Mouse (Mus musculus) intestine, embryonic 15.5 days (tissue): ENCODE results near the gene Prmt3. TPM values are rescaled to one million over a fixed set of nuclear protein-coding genes. Genes with fewer than 3 reads are reported as not detected.

Experiments
- ATAC-seq: fragments of 200-750 bp; cut with Nextera tagmentation; 2 replicates; pipeline ENCODE4 v1.8.0; 2017; ENCODE audit warnings: moderate TSS enrichment, moderate library complexity
- H3K27ac ChIP-seq: fragments of 300-500 bp; sonication (generic); 2 replicates; pipeline ENCODE4 v1.5.1; 2015; ENCODE audit warnings: mild to moderate bottlenecking, inconsistent platforms
- H3K27me3 ChIP-seq: fragments of 300-500 bp; sonication (generic); replicated peaks from 2 replicates; pipeline ENCODE4 v1.6.1; 2015; ENCODE audit warnings: inconsistent platforms
- H3K36me3 ChIP-seq: fragments of 300-500 bp; sonication (generic); 2 replicates; pipeline ENCODE4 v1.6.1; 2015; ENCODE audit warnings: inconsistent platforms
- H3K4me1 ChIP-seq: fragments of 300-500 bp; sonication (generic); replicated peaks from 2 replicates; pipeline ENCODE4 v1.6.1; 2015; ENCODE audit warnings: inconsistent platforms
- H3K4me2 ChIP-seq: fragments of 300-500 bp; sonication (generic); replicated peaks from 2 replicates; pipeline ENCODE4 v1.6.1; 2015; ENCODE audit warnings: mild to moderate bottlenecking, inconsistent platforms
- H3K4me3 ChIP-seq: fragments of 300-500 bp; sonication (generic); replicated peaks from 2 replicates; pipeline ENCODE4 v1.5.1; 2015; ENCODE audit warnings: inconsistent platforms
- H3K9ac ChIP-seq: fragments of 300-500 bp; sonication (generic); 2 replicates; pipeline ENCODE4 v1.6.1; 2015; ENCODE audit warnings: inconsistent platforms
- H3K9me3 ChIP-seq: fragments of 300-500 bp; sonication (generic); 2 replicates; pipeline ENCODE4 v1.6.1; 2016; ENCODE audit warnings: inconsistent platforms
- WGBS: fragments of 180-500 bp; shearing (Covaris S2); methylation state at CpG from one replicate; pipeline ENCODE4 v1.1.7; 2015; 5-methylcytosine and 5-hydroxymethylcytosine counted together
- polyA plus RNA-seq: library from polyadenylated mRNA; unstranded; fragments of >200 nt; fragmentation: Nextera tagmentation; extraction: Ambion mirVana; gene quantifications from 2 replicates; pipeline ENCODE4 v1.2.1, GENCODE M21; 2015

The Prmt3 gene
- polyA plus RNA-seq, 1 experiment from 2014 or later, result 52.5 TPM

- H3K27ac ChIP-seq, result no peak overlapping the region
These were observed 26.6 kb downstream of the Prmt3 start for GRCm38 (mm10) chr7:49804638-49805165.

GRCm38 (mm10) chr7:49805618-49806017 lies 27.5 kb downstream of the Prmt3 start:
- Histone ChIP-seq H3K27me3 (no peaks in the 10 kb centered on the region), H3K9ac (no peak overlapping the region), H3K9me3 (no peaks in the 10 kb centered on the region), H3K27ac (no peak overlapping the region), H3K36me3 (0 out of 2 replicates have a peak, but pooled peaks cover 10% of the 10 kb centered on the region), H3K4me3 (no peak overlapping the region), H3K4me2 (no peak overlapping the region), H3K4me1 (no peaks in the 10 kb centered on the region)
- no peak for ATAC-seq
- WGBS, result 38% methylated on average over 3 of the region's 3 CpGs

More at GRCm38 (mm10) chr7:49804638-49805165, 26.6 kb downstream of the Prmt3 start:
- no peak for ATAC-seq
- Histone ChIP-seq H3K9me3 (no peaks in the 10 kb centered on the region), H3K4me2 (no peak overlapping the region), H3K27me3 (no peaks in the 10 kb centered on the region), H3K4me3 (no peak overlapping the region), H3K36me3 (0 out of 2 replicates have a peak, but pooled peaks cover 10% of the 10 kb centered on the region), H3K4me1 (no peaks in the 10 kb centered on the region), H3K9ac (no peak overlapping the region)
- 55% methylated on average over 5 of the region's 5 CpGs for WGBS

GRCm38 (mm10) chr7:49807093-49807682 lies 29.0 kb downstream of the Prmt3 start:
- Histone ChIP-seq H3K4me2 (no peak overlapping the region), H3K27me3 (no peaks in the 10 kb centered on the region), H3K4me3 (no peak overlapping the region), H3K4me1 (no peaks in the 10 kb centered on the region), H3K9me3 (no peaks in the 10 kb centered on the region), H3K9ac (no peak overlapping the region), H3K27ac (no peak overlapping the region), H3K36me3 (0 out of 2 replicates have a peak, but pooled peaks cover 11% of the 10 kb centered on the region)
- WGBS, result 75% methylated on average over 9 of the region's 9 CpGs
- ATAC-seq, result no peak

GRCm38 (mm10) chr7:49807846-49808622 lies 29.9 kb downstream of the Prmt3 start:
- H3K9ac ChIP-seq, result no peak overlapping the region
- ATAC-seq, result no peak
- WGBS, result 90% methylated on average over 17 of the region's 17 CpGs
- no peaks in the 10 kb centered on the region for H3K27me3 ChIP-seq
- 0 out of 2 replicates have a peak, but pooled peaks cover 11% of the 10 kb centered on the region for H3K36me3 ChIP-seq
- H3K4me2 ChIP-seq, result no peak overlapping the region
- no peaks in the 10 kb centered on the region for H3K4me1 ChIP-seq
- no peak overlapping the region for H3K27ac ChIP-seq
- no peaks in the 10 kb centered on the region for H3K9me3 ChIP-seq
- H3K4me3 ChIP-seq, result no peak overlapping the region

GRCm38 (mm10) chr7:49809100-49809499 lies 31.0 kb downstream of the Prmt3 start:
- H3K9me3 ChIP-seq, result no peaks in the 10 kb centered on the region
- 0 out of 2 replicates have a peak, but pooled peaks cover 11% of the 10 kb centered on the region for H3K36me3 ChIP-seq
- H3K9ac ChIP-seq, result no peak overlapping the region
- no peaks in the 10 kb centered on the region for H3K27me3 ChIP-seq
- no peak overlapping the region for H3K4me3 ChIP-seq
- H3K4me2 ChIP-seq, result no peak overlapping the region
- no peak overlapping the region for H3K27ac ChIP-seq
- WGBS, result 89% methylated on average over 6 of the region's 6 CpGs
- H3K4me1 ChIP-seq, result no peaks in the 10 kb centered on the region
- ATAC-seq, result no peak

- no peaks in the 10 kb centered on the region for H3K9me3 ChIP-seq
- 71% methylated on average over 3 of the region's 3 CpGs for WGBS
- ATAC-seq, result no peak
- H3K4me1 ChIP-seq, result no peaks in the 10 kb centered on the region
- H3K27me3 ChIP-seq, result no peaks in the 10 kb centered on the region
- H3K4me3 ChIP-seq, result no peak overlapping the region
- H3K9ac ChIP-seq, result no peak overlapping the region
- H3K36me3 ChIP-seq, result 0 out of 2 replicates have a peak, but pooled peaks cover 11% of the 10 kb centered on the region
- no peak overlapping the region for H3K4me2 ChIP-seq
- H3K27ac ChIP-seq, result no peak overlapping the region
These were observed 31.4 kb downstream of the Prmt3 start for GRCm38 (mm10) chr7:49809562-49809961.

GRCm38 (mm10) chr7:49811346-49811745 lies 33.2 kb downstream of the Prmt3 start:
- Histone ChIP-seq H3K4me2 (no peak overlapping the region), H3K36me3 (0 out of 2 replicates have a peak, but pooled peaks cover 11% of the 10 kb centered on the region), H3K27me3 (no peaks in the 10 kb centered on the region), H3K9ac (no peak overlapping the region), H3K9me3 (no peaks in the 10 kb centered on the region), H3K4me1 (no peaks in the 10 kb centered on the region), H3K4me3 (no peak overlapping the region), H3K27ac (no peak overlapping the region)
- 50% methylated on average over 4 of the region's 4 CpGs for WGBS
- ATAC-seq, result no peak

GRCm38 (mm10) chr7:49819393-49819792 lies 41.2 kb downstream of the Prmt3 start:
- ATAC-seq, result no peak
- H3K4me2 ChIP-seq, result no peak overlapping the region
- no peaks in the 10 kb centered on the region for H3K27me3 ChIP-seq
- no peaks in the 10 kb centered on the region for H3K9me3 ChIP-seq
- H3K36me3 ChIP-seq, result no peaks in the 10 kb centered on the region
- H3K27ac ChIP-seq, result no peak overlapping the region
- 76% methylated on average over 4 of the region's 4 CpGs for WGBS
- no peaks in the 10 kb centered on the region for H3K4me1 ChIP-seq
- no peak overlapping the region for H3K9ac ChIP-seq
- no peak overlapping the region for H3K4me3 ChIP-seq

GRCm38 (mm10) chr7:49821370-49821769 lies 43.2 kb downstream of the Prmt3 start:
- Histone ChIP-seq H3K4me2 (no peak overlapping the region), H3K9me3 (no peaks in the 10 kb centered on the region), H3K36me3 (no peaks in the 10 kb centered on the region), H3K27ac (no peak overlapping the region), H3K27me3 (no peaks in the 10 kb centered on the region), H3K4me3 (no peak overlapping the region), H3K4me1 (no peaks in the 10 kb centered on the region), H3K9ac (no peak overlapping the region)
- WGBS, result 69% methylated on average over 1 of the region's 1 CpGs
- ATAC-seq, result no peak

GRCm38 (mm10) chr7:49822028-49822427 lies 43.9 kb downstream of the Prmt3 start:
- no peaks in the 10 kb centered on the region for H3K27me3 ChIP-seq
- no peaks in the 10 kb centered on the region for H3K9me3 ChIP-seq
- WGBS, result 77% methylated on average over 2 of the region's 2 CpGs
- H3K4me1 ChIP-seq, result no peaks in the 10 kb centered on the region
- no peak for ATAC-seq
- no peak overlapping the region for H3K9ac ChIP-seq
- no peak overlapping the region for H3K27ac ChIP-seq
- H3K4me2 ChIP-seq, result no peak overlapping the region
- no peak overlapping the region for H3K4me3 ChIP-seq
- no peaks in the 10 kb centered on the region for H3K36me3 ChIP-seq

- Histone ChIP-seq H3K4me2 (no peak overlapping the region), H3K4me3 (no peak overlapping the region), H3K27ac (no peak overlapping the region), H3K9me3 (no peaks in the 10 kb centered on the region), H3K36me3 (peaks cover 5% of the 10 kb centered on the region; the same call in 1 of the 2 replicates), H3K4me1 (no peaks in the 10 kb centered on the region), H3K27me3 (no peaks in the 10 kb centered on the region), H3K9ac (no peak overlapping the region)
- ATAC-seq, result no peak
- WGBS, result 89% methylated on average over 4 of the region's 4 CpGs
These were observed 45.4 kb downstream of the Prmt3 start for GRCm38 (mm10) chr7:49823595-49823994.

GRCm38 (mm10) chr7:49824043-49824442 lies 45.9 kb downstream of the Prmt3 start:
- H3K27ac ChIP-seq, result no peak overlapping the region
- no peak overlapping the region for H3K4me2 ChIP-seq
- no peak overlapping the region for H3K4me3 ChIP-seq
- no peaks in the 10 kb centered on the region for H3K27me3 ChIP-seq
- ATAC-seq, result no peak
- 94% methylated on average over 6 of the region's 6 CpGs for WGBS
- H3K9ac ChIP-seq, result no peak overlapping the region
- no peaks in the 10 kb centered on the region for H3K4me1 ChIP-seq
- H3K36me3 ChIP-seq, result peaks cover 5% of the 10 kb centered on the region; the same call in 1 of the 2 replicates
- no peaks in the 10 kb centered on the region for H3K9me3 ChIP-seq
